Mouse (Mus musculus): Measurements from ENCODE around the gene Gm49405. TPM values are rescaled to one million over a fixed set of nuclear protein-coding genes. Genes with fewer than 3 reads are reported as not detected.
"Not testable (repeated sequence)": the region's sequence is repeated elsewhere in the genome, so short reads cannot be mapped to it uniquely, and the experiment has no call there.

Gm49405 gene
- total RNA-seq, 1 experiment from 2014 or later: 0.89 TPM

DNA sequence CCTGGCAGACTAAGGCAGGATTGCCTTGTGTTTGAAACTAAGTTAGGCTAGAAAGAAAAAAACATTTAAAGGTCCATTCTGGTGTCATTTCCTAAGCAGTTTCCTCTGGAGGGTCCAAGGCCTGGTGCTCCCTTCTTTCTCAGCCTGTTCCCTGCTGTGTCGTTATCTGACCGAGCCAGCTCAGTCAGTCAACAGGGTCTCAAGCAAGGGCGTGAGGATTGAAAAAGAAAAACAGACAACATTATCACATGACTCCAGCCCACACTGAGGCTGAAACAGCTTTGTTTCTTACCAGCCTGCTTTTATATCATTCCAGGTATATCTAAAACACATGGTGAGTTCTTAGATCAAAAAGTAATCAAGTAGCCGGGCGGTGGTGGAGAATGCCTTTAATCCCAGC is 15.2 kb downstream of the Gm49405 start:
- DNase-seq: no peak

DNA sequence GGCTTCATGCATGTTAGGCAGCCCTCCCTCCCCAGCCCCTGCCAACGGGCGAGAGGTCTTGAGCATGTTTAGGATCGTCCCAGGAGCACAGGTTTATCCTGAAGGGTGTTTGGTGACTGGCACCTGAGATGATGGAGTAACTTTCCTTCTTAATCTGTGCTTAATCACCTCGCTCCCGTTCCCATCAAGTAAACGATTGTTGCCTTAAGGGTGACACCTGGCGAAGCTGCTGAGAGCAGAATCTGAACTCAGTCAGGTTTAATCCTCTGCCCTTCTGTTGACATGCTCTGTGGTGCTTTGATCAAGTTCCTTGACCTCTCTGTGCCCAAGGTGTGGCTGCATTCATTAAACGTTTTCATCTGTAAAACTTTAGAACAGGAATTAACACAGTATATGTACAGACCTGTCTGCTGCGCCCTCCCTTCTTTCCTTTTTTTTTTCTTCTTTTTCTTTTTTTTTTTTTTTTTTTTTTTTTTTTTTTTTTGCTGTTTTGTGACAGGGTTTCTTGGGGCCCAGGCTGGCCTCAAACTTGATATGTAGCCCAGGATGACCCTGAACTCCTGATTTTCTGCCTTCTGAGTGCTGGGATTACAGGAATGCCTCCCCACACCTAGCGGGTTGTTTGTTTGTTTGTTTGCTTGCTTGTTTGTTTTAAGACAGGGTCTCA is 17.6 kb downstream of the Gm49405 start:
- DNase-seq: no peak

DNA sequence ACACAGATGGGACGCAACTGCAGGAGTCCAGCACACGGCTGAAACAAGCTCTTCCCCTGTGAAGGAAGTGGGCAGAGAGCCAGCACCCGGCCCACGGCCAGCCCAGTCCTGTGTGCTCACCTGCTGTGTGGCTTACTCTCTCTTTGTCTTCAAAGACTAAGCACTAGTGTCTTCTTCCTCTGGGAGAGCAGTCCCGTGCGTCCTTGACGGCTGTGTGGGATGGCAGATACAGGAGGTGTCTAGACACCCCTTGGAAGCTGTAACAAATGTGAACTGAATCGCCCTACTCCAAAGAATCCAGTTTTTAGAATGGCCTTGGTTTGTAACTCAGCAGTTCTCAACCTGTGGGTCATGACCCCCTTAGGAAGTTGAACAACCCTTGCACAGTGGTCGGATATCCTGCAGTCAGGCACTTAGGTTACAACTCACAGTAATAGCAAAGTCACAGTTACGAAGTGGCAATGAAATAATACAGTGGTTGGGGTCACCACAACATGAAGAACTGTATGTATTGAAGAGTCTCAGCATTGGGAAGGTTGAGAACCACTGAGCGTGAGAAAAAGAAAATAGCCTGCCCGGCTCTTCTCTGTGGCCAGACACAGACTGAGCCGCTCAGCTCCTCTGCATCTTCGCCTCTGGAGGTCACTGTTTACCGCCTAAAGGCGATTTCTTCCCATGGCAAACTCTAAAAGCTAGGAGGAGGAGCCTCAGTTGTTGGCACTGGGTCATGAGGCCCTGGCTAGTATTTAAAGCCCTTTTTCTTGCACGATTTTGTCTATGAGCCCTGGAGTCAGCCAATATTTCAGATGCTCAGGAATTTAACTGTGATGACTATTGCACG is 18.5 kb downstream of the Gm49405 start:
- peak; percentile 90 for DNase-seq

DNA sequence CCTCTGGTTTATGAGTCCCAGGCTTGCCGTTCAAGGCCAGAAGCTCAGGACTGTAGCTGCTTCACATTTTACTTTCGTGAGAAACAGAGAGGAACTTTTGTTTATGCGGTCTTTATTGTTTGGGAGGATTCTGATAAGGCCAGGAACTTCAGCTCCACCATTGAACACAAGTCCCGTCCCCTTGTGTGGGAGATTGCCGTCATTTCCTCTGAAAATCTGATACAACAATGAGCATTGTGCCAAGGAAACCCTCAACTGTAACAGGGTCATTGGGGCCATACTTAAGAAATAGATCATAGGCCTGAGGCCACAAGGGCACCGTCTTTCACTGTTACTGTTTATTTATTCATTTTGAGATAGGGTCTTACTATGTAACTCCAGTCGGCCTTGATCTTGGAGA is 22.8 kb downstream of the Gm49405 start:
- DNase-seq: no peak

DNA sequence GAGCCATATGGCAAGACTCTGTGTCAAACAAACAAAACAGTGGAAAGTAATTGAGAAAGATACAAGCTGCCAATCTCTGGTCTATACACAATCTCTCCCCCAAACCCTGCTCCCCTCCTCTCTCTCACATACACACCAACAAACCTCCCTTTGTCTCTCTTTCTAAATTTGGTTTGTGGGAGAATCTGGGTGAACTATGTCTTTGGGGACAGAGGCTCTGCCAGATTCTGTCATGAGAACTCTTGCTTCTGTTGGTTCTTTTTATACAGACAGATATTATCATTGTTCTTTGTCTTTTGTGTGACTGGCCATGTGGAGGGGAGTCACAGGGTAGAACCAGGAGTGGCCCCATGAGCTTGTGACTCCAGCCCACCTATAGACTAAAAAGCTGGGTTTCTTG is 27.1 kb downstream of the Gm49405 start:
- no peak for DNase-seq

DNA sequence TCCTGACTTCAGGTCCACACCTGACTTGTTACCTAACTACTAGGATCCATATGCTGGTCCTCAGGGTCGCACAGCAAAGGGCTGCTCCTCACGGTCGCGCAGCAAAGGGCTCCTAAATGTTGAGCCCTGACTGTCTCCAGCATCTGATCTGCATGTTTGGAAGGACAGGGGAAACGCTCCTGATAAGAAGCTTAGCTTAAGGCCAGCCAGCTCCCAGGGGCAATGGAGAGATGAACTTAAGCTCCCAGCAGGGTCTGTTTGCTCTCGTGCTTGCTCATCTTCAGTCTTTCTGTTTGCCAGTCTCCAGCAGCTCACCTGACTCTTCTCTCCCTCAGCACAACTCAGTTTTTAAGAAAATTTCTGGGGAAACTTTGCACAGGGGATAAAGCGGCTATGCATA is 32.2 kb downstream of the Gm49405 start:
- no peak for DNase-seq

DNA sequence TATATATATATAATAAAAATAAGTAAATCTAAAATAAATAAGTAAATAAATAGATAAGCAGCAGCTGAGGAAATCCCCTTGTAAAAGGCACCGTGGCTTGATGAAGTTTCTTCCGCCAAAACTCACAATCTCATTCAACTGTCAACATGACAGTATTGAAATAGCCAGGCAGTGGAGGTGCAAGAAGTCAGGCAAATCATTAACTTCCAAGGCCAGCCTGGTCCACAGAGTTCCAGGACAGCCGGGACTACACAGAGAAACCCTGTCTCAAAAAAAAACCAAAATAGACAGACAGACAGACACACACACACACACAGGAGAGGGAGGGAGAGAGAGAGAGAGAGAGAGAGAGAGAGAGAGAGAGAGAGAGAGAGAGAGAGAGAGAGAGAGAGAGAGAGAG is 32.9 kb downstream of the Gm49405 start:
- no peak for DNase-seq

DNA sequence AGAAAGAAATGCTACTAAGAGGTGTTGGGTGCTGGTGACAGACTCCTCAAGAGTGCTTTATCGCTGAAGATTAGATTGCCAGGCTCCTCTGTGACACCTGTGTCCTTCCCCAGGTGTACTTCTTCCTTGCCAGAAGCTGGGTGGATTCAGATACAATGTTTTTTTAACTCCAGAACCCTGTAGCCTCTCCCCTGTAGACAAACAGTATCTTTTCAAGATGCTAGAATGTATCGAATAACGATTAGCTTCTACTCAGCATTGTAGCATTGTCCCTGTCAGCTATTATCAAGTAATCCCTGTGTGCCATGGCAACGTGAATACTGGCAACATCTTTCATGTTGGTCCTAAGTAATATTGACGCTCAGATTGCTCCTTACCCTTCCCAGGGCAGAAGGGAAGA is 33.3 kb downstream of the Gm49405 start:
- DNase-seq: no peak

DNA sequence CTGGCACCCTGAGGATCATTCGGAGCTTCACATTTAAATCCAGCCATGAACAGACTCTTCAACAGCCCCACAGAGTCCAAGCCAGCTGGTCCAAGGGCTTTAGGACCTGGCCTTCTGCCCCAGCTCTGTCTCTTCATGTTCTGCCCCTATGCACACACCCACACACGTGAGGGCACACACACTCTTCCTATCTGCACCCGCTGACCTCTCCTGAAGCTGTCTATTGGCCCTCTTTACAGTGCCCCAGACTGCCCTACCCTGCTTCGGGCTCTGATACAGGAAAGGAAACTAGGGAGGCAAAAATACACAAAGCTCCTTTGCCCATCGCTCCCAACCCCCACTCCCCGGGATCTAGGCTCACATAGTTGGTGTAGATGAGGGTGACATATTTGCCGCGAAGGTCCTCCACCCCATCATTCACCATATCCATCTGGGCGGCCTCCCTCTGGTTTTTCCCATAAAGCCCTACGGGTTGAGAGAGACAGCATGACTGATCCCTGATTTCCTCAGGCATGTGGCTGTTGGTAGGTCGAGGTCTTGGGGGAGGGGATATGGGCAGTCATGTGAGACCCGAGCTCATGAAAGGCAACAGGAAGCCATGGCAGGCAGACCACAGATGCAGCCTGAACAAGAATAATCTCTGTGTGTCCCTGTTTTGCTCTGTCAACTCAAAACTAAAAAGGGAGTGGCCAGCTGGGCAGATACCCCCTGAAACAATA is 36.1 kb downstream of the Gm49405 start:
- no peak for DNase-seq

DNA sequence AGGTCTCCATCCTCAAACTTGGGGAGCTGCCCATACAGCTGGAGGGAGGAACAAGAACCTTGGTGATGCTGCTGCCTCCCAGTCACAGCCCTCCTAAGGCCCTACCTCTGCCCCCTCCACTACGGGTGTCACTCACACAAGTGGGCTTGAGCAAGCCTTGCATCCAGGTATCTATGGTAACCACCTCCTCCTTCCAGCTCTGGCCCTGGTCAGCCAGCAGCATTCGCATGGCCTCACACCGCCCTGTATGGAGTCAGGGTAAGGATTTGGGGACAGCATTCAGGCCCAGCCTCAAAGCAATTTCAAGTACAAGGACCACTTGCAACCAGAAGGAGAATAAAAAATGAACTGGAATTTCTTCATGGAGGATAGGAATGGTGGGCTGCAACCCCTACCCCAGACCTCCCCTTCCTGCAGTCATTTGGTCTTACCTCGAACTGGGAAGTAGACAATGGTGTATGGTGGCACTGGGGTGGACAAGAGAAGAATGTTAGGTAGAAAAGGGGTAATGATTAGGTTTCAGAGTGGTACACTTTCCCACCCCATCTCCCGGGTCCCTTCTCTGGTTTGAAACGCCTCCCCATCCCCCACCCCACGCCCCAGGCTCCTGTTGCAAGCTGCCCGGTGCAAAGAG is 36.8 kb downstream of the Gm49405 start:
- not testable (repeated sequence) for DNase-seq

DNA sequence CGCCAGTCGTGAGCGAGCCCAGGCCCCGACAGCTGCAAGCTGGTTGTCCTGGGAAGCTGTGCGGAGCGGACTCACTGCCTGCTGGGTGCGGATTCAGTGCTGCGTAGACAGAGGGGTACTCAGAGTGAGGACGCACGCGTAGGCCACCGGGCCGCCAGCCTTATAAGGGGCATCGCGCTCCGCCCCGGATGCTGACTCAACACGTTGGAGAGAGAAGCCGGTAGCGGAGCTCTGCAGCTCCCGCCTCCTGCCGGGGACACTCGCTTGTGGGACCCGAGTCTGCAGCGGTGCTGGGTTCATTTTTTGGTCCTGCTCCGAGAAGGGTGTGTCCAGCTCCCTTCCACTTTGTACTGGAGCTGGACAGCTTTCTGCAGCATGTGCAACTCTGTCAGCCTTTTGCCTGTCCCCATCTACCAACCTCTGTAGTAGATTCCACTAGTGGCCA is 37.4 kb downstream of the Gm49405 start, which contains the start of gene Gstp1:
Gene Gstp1 (minus strand): TSS at position 198 of the 445 bp plus-strand sequence.
- DNase-seq: peak; percentile 94

DNA sequence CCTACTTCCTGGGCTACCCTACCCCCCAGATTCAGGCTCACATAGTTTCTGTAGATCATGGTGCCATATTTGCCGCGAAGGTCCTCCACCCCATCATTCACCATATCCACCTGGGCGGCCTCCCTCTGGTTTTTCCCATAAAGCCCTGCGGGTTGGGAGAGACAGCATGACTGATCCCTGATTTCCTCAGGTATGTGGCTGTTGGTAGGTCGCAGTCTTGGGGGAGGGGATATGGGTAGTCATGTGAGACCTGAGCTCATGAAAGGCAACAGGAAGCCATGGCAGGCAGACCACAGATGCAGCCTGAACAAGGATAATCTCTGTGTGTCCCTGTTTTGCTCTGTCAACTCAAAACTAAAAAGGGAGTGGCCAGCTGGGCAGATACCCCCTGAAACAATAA is 40.5 kb downstream of the Gm49405 start:
- DNase-seq: not testable (repeated sequence)

DNA sequence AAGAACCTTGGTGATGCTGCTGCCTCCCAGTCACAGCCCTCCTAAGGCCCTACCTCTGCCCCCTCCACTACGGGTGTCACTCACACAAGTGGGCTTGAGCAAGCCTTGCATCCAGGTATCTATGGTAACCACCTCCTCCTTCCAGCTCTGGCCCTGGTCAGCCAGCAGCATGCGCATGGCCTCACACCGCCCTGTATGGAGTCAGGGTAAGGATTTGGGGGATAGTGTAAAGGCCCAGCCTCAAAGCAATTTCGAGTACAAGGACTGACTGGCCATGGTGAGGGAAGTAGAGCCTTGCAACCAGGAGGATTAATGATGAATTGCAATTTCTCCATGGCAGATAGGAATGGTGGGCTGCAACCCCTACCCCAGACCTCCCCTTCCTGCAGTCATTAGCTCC is 41.1 kb downstream of the Gm49405 start:
- not testable (repeated sequence) for DNase-seq

DNA sequence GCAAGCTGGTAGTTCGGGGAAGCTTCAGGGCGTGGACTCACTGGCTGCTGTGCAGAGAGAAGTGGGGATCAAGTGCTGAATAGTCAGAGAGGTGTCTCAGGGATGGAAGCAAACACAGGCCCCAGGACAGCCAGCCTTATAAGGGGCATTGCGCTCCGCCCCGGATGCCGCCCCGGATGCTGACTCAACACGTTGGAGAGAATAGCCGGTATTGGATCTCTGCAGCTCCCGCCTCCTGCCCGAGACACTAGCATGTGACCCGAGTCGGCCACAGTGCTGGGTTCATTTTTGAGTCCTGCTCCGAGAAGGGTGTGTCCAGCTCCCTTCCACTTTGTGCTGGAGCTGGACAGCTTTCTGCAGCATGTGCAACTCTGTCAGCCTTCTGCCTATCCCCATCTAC is 41.7 kb downstream of the Gm49405 start:
- DNase-seq: peak; percentile 48

DNA sequence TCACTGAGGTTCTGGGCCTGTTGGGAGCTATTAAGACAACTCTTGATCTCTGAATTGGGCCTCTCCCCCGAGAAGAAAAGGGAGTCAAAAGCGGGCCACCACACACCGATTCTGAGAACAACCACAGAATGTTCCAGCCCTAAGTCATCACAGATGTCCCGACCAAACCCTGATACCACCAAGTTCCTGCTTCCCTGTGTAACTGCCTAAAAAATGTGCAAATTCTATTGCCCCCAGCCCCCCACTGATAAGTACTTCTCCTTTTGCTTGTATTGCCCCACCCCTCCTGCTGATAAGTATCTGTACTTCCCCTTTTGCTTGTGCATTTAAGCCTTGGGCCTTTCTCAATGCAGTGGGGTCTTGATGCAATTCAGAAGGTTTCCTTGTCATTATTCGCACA is 43.7 kb downstream of the Gm49405 start:
- not testable (repeated sequence) for DNase-seq

DNA sequence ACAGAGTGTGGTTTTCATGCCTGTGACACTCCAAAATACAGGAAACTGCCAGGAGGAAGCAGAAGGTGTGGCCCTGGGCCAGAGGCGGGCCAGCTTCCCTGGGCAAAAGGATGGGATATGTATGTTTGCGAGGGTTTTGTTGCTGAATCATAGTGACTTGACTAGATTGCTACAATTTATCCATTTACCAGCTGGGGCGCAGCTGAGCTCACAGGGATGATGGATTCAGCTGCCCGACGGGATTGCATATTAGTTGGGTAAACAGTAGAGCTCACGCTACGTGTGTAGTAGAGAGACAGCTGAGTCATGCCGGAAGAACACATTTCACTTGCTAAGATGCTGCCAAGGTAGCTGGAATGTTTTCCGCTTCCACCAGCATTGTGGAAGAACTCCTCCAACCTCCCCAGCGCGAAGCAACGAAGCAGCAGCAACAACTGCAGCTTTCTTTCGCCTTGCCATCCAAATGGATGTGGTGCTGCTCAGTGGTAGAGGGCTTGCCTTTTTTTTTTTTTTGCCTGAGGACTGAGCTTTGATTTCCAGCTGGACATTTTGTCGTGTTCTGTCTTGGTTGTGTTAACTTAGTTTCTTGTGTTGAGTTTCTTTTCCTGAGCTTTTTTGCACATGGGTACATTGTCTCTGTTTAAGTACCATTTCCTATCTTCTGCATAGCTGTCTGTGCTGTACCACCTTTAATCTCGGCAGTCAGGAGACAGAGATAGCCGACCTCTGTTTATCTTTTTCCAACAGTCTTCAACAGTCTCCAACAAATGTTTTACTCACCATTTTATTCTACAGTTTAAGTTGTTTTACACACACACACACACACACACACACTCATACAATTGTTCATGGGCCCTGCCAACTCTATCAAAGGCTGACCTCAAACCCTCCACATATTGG is 45.8 kb downstream of the Gm49405 start, which contains the start of gene Gstp2:
Gene Gstp2 (minus strand): TSS at position 58 of the 900 bp plus-strand sequence.
- peak; percentile 88 for DNase-seq

DNA sequence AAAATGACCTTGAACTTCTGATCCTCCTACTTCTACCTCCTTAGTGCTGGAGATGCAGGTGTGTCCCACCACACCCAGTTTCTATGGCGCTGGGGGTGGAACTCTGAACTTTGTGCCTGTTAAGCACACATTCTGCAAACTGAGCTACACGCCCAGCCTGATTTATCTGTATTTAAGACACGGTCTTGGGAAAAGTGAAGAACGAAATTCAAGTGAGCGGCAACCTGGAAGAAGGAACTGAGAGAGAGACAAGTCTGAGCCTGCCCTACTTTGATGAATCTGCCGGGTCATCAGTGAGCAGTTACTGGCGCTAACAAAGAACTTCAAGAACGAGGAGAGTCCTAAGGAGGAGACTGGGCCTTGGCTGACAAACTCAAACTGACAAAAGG is 46.4 kb downstream of the Gm49405 start:
- DNase-seq: no peak

DNA sequence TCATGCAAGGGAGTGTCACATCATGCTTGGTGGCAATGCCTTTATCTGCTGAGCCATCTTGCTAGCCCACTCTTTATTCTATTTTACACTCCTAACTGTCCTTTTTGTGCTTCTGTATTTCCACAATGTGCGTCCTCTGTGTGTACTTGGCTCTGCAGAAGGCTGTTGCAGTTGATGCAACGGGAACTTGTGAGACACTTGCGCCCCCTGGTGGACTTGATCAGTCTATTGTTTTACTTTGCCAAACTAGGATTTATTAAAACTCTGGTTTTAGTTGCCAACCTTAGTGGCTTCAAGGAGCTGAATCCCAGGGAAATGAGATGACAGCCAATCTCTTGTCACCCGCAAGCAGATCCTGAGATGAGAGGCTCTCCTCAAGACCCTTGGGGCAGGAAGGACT is 47.4 kb downstream of the Gm49405 start:
- DNase-seq: peak; percentile 93

DNA sequence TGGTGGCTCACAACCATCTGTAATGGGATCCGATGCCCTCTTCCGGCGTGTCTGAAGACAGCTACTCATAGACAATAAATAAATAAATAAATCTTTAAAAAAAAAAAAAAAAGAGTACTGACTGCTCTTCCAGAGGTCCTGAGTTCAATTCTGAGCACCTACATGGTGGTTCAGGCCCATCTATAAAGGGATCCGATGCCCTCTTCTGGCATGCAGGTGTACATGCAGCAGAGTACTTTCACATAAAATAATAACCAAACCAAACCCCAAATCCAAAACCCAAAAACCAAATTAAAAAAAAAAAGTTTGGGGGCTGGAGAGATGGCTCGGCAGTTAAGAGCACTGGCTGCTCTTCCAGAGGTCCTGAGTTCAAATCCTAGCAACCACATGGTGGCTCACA is 48.6 kb downstream of the Gm49405 start:
- peak; percentile 1 for DNase-seq

DNA sequence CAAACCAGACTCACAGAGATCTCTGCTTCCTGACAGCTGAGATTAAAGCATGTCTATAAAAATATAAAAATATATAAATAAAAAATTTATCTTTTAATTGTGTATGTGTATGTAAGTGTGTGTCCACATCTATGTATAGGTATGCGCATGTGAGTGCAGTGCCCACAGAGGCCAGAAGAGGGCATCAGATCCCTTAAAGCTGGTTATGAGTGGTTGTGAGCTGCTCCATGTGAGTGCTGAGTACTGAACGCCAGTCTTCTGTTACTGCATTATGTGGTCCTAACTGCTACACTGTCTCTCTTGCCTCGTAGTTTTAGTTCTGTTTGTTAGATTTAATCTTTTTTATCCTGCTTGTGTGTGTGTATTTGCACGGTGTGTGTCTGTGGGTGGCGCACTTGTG is 50.6 kb downstream of the Gm49405 start:
- peak; percentile 16 for DNase-seq

Data from adrenal gland, postnatal 14 days (tissue).